Mouse (Mus musculus): Measurements from ENCODE around the gene Zwilch.
"Not testable (repeated sequence)": the region's sequence is repeated elsewhere in the genome, so short reads cannot be mapped to it uniquely, and the experiment has no call there.

Zwilch gene

GRCm38 (mm10) chr9:64183295-64183694, 10.4 kb upstream of the Zwilch start:
- DNase-seq (ENCODE audit: extremely low read depth, insufficient read length, low spot score), result not testable (repeated sequence)

DNA sequence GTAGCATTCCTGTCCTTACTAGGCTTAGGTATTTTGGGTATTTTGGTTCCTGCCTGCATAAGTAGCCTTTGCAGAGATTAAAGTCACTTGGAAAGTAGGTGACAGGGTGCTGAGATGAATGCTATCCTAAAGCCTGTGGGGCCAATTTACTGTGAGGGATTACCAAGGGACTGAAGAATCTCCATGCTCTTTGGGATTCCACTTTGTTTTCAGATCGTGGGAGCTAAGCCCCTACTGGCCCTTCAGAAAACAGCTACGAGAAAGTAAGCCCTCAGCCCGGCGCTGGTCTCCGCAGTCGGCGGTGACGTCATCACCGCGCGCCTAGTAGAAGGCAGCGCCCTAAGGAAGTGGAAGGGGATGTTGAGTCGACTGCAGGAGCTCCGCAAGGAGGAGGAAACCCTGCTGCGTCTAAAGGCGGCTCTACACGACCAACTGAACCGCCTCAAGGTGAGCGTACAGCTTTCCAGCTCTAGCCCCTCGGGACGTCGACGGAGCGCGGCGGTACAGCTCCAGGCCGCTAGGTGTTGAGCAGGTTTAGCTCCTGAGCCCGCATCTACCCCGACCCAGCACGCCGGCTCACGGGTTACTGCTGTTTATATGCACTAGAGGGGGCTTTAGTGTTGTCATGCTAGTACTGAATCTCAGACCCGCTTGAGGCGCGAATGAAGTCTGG, 6.2 kb upstream of the Zwilch start, which contains the start of gene Snapc5:
Gene Snapc5 (plus strand): TSS at position 301 of the 673 bp plus-strand sequence.
- peak; percentile 85 for DNase-seq (ENCODE audit: extremely low read depth, insufficient read length, low spot score)

GRCm38 (mm10) chr9:64178610-64178973, 5.7 kb upstream of the Zwilch start:
- DNase-seq (ENCODE audit: extremely low read depth, insufficient read length, low spot score), result no peak

GRCm38 (mm10) chr9:64175378-64175777, 2.5 kb upstream of the Zwilch start:
- no peak for DNase-seq (ENCODE audit: extremely low read depth, insufficient read length, low spot score)

DNA sequence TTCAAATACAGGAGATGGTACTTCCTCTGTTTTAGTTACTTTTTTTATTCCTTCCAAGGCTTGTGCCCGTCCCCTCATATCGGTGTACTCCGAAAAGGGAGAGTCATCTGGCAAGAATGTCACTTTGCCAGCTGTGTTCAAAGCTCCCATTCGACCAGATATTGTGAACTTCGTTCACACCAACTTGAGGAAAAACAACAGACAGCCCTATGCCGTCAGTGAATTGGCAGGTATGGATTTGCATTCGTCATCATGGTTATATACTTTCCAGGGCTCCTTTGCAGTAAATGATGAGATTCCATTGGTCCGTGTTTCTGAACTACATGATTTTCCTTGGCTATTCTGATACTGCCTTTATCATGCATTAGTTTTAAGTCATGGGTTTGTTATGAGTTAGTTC, 1.9 kb upstream of the Zwilch start:
- DNase-seq (ENCODE audit: extremely low read depth, insufficient read length, low spot score), result no peak

DNA sequence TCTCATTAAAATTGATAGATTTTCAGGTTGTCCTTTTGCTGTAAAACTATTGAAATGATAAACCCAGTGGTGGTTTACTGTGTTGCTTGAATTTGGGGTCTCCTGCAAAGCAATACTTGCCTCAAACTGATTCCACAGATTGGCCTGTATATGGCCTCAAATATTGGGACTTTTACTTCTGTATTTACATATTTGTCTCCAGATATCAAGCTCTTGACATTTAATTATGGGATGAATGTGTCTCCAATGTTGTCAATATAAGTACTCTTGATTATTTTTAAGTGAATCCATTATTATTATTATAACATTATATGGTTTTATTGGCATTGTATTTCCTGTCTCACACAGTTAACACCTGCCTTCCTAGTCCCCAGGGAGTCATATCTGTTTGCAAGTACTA, 1.4 kb upstream of the Zwilch start:
- DNase-seq (ENCODE audit: extremely low read depth, insufficient read length, low spot score), result no peak

DNA sequence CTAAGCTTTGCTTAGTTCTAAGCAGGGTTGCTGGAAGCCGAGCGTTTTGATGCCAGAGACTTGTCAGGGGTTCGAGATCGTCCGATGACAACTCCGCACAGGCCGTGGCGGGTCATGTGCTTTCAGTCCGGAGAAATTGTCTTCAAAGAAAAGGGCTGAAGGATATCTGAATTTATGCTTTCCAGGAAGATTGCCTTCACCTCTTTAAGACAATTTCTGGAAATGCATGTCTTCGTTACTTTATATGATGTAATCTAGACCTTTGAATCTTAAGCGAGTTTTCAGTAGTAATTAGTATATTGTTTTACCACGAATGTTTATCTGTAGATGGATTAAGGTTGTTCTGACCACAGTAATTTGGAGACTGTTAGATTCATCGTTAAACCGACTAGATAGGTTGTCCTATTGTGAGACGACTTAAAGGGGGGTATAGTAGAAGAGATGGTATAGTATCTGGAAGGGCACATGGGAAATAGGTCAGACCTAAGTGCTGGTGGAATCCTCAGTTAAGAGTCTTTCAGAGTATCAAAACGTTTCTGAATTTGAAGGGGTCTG, 839 bp upstream of the Zwilch start:
- no peak for DNase-seq (ENCODE audit: extremely low read depth, insufficient read length, low spot score)

DNA sequence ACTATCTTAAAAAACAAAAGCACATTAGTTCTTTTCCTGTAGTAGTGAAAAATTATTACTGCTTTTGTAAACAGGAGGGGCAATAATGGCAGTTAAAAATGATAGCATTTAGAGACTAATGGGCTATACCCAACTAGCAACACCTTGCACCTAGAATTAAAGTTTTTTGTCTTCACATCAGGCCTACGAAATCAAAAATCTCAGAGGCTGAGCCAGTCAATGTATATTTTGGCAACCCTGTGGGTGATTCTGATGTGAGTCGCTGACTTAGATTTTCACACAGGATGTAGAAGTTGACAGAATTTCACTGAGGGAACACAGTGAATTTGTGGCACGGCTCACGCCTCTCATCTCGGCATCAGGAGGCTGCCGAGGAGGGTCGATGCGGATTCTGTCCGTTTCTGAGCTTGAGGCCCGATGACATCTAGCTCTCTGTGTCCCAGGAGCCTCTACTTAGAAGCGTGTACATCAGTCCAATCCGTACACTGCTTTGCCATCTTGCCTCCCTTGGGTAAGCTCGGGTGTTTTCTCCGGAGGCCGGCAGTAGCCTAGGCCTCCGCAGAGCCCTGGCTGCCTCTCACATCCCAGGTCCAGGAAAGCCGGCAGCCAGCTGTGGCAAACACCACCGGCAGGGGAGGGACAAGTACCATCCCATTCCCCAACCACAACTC, 624 bp downstream of the Zwilch start:
- DNase-seq (ENCODE audit: extremely low read depth, insufficient read length, low spot score), result peak; percentile 87

DNA sequence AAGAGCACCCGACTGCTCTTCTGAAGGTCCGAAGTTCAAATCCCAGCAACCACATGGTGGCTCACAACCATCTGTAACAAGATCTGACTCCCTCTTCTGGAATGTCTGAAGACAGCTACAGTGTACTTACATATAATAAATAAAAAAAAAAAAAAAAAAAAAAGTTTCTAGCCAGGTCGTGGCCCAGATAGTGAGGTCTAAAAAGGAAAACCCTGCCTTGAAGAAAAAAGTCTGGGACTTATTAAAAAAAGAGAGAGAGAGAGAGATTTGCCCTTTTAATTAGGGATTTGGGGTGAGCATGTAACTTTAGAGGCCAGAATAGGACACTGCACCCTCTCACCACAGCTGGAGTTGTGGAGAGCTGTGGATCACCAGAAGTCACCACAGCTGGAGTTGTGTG, 2.9 kb downstream of the Zwilch start:
- not testable (repeated sequence) for DNase-seq (ENCODE audit: extremely low read depth, insufficient read length, low spot score)

- no peak for DNase-seq (ENCODE audit: extremely low read depth, insufficient read length, low spot score)
Measured at GRCm38 (mm10) chr9:64160471-64160870, 12.4 kb downstream of the Zwilch start.

DNA sequence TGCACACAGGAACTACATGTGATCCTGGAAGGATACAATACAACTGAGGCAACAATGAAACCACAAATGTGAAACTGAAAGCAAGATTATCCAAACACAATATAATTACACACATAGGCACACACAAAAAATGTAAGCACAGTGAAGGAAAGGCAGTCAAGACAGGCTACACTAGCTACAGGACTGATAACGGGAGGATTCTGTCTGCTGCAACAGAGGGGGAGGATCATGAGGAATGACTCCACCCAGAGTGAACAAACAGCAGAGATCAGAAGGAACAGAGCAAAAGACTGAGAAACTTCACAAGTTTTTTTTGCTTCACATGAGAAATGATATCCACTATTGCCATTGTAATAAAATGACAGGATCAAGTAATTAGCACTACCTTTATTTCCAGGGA, 16.3 kb downstream of the Zwilch start:
- no peak for DNase-seq (ENCODE audit: extremely low read depth, insufficient read length, low spot score)

GRCm38 (mm10) chr9:64139879-64140278, 33.0 kb downstream of the Zwilch start:
- no peak for DNase-seq (ENCODE audit: extremely low read depth, insufficient read length, low spot score)

DNA sequence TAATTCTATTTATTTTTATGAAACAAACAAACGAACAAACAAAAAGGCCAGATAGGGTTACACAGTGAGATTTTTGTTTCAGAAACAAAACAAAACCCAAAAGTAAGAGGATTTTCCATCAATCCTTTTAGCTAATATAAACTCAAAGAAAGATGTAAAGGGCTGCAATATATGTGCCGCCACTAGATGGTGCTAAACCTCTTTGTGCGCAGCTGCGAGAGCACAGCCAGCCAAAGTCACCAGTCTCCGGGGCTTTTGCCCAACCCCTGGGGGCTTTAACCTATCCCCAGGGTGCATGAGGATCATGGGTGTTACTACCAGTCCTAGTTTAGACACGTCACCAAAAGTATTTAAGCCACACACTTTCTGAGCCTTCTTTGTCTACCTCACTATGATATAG, 34.0 kb downstream of the Zwilch start:
- DNase-seq (ENCODE audit: extremely low read depth, insufficient read length, low spot score), result not testable (repeated sequence)

DNA sequence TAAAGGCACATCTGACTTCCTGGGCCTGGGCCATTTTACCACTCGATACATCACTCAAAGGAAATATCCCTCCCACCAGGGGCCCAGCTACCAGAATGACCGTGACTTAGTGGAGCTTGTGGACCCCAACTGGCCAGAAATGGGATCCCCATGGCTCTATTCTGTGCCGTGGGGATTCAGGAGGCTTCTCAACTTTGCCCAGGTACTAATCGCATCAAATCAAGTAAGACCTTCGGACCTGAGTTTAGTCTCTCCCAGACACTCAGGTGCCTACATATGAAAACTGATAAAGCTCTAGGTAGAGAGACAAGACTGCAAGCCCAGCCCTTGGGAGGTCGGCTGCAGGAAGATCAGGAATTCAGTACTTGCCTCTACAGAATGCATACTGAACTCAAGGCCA, 41.3 kb downstream of the Zwilch start:
- no peak for DNase-seq (ENCODE audit: extremely low read depth, insufficient read length, low spot score)

DNA sequence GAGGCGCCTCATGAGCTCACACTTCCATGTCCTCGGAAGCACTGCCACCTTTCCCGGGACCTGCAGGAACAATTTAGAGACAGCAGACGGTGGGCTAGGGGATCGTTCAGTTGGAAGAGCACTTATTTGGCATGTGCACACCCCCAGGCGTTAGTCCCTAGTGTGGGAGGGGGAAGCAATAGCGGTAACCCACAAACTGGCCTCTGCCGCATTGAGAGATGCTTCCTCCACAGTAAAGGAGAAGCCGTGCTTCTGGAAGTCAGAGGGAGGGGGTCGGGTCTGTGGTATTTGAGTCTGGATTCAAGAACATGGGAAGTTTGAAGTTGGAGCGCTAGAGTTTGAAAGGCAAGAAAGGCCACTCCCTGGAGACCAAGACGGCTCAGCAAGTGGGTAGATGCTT, 46.8 kb downstream of the Zwilch start:
- DNase-seq (ENCODE audit: extremely low read depth, insufficient read length, low spot score), result no peak

GRCm38 (mm10) chr9:64125307-64125706, 47.6 kb downstream of the Zwilch start:
- DNase-seq (ENCODE audit: extremely low read depth, insufficient read length, low spot score), result peak; percentile 56

GRCm38 (mm10) chr9:64124846-64125245, 48.1 kb downstream of the Zwilch start:
- DNase-seq (ENCODE audit: extremely low read depth, insufficient read length, low spot score), result not testable (repeated sequence)

- DNase-seq (ENCODE audit: extremely low read depth, insufficient read length, low spot score), result no peak
Measured at GRCm38 (mm10) chr9:64122601-64123000, 50.3 kb downstream of the Zwilch start.

GRCm38 (mm10) chr9:64120584-64121277, 52.2 kb downstream of the Zwilch start:
- peak; percentile 72 for DNase-seq (ENCODE audit: extremely low read depth, insufficient read length, low spot score)

- DNase-seq (ENCODE audit: extremely low read depth, insufficient read length, low spot score), result peak; percentile 53
Measured at GRCm38 (mm10) chr9:64119898-64120297, 53.0 kb downstream of the Zwilch start.

GRCm38 (mm10) chr9:64116876-64117275, 56.0 kb downstream of the Zwilch start, which contains the start of gene Lctl:
Gene Lctl, plus strand, starts transcription at chr9:64117147.
- DNase-seq (ENCODE audit: extremely low read depth, insufficient read length, low spot score), result peak; percentile 82
